Mouse (Mus musculus) MEL (cell line): ENCODE results near the gene Hacd2.

Source experiments
- EP300 ChIP-seq, 2 experiments: IDR thresholded peaks; 2 replicates each; pipeline ENCODE4 v1.6.1; 2011; ENCODE audit warnings: improper control_type of control experiment in 2 of 2, low read length in 2 of 2, low read depth in 1 of 2, mild to moderate bottlenecking in 1 of 2
- POLR2A ChIP-seq, 2 experiments: IDR thresholded peaks; 2 replicates each; pipeline ENCODE4 v1.6.1; 2011 to 2012; ENCODE audit warnings: low read length in 2 of 2, mild to moderate bottlenecking in 2 of 2, control low read depth in 1 of 2, improper control_type of control experiment in 1 of 2, low read depth in 1 of 2, moderate library complexity in 1 of 2; ENCODE audit not compliant: control insufficient read depth in 1 of 2, insufficient read depth in 1 of 2, poor library complexity in 1 of 2

DNA sequence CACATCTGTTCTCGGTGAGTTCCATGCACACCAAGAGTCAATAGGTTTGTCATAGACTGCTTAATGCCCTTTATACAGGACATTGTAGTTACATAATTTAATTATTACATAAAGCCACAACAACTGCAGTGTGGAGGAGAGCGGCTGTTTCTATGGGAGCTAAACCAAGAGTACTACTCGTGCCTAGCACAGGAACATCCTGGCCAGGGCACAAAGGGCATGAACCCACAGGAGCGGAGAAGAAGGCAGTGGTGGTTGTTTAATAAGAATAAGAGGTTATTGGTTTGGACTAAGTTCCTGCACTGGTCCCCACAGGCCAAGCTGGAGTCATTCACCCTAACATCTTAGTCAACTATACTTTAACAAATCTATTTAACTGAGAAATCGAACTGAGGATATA lies 16.0 kb upstream of the Hacd2 start:
- no peak for TF ChIP-seq POLR2A (IDR thresholded peaks at IDR 0.05; ENCODE audit: control insufficient read depth in 1 of 2, insufficient read depth in 1 of 2, low read depth in 1 of 2, low read length in 2 of 2, poor library complexity in 1 of 2)
- TF ChIP-seq EP300 (IDR thresholded peaks at IDR 0.05; ENCODE audit: low read depth in 1 of 2, low read length in 2 of 2), result no peak
